Mouse (Mus musculus) monocyte, adult 2 months (primary cell): Measurements from ENCODE around the gene Pik3cd.
A peak's percentile ranks its signal among the peaks of the same experiment; 100 is the strongest.

Source experiments
- DNase-seq, 2 experiments: peaks; one replicate each; pipeline ENCODE4 v3.0.0; 2022; ENCODE audit warnings: low spot score in 2 of 2, low read depth in 1 of 2

The Pik3cd gene

DNA sequence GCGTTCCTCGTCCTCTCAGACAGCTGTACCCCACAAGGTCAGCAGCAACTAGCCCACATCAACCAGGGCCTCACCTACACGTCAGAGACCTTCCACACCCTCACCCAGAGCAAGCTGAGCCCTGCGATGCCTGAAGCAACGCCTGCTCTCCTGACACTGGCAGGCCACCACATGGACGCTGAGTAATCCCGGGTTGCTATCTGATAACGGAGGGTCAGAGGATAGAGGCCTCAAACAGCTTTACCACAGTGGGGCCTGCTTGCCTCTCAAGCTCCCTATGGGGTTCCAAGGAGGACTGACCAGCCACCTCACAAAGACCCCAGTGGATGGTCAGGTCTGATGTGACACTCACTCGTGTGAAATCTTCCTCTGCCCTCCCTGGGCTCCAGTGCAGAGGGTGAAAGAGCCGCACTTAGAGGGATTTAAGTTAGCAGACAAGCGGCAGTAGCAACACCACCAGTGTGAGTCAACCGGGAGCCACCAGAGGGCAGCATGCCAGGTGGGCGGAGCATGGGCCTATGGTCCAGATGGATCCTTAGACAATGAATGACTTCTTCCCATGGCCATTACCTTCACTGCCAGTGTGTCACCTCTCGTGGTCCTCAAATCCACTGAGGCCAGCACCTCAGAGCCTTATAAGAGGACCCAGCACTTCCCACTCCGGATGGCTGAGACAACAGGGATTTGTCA lies 23.4 kb upstream of the Pik3cd start:
- peak; percentile 41 to 51 for DNase-seq

DNA sequence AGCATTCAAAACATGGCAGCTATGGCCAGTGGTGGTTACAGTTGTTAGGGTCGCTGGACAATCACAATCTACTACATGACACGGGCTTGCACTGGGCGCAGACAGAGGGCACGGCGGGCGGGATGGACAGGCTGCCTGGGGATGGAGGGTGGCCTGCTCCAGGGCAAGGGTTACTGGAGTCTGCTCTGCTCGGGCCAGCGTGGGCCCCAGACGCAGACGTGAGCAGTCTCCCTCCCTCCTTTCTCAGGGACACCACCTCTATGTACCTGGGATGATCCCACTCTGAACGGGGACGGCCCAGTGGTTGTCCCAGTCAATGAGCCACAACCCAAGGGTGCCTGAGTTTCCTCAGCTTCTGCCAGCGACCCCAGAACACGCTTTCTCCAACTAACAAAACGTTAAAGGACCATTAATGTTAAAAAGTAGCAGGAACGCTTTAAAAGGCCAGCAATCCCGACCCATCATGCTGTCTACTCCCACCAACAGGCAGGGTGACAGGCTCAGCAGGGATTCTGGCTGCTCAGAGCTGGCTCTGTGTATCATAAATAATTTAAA lies 22.6 kb upstream of the Pik3cd start:
- DNase-seq: no peak

DNA sequence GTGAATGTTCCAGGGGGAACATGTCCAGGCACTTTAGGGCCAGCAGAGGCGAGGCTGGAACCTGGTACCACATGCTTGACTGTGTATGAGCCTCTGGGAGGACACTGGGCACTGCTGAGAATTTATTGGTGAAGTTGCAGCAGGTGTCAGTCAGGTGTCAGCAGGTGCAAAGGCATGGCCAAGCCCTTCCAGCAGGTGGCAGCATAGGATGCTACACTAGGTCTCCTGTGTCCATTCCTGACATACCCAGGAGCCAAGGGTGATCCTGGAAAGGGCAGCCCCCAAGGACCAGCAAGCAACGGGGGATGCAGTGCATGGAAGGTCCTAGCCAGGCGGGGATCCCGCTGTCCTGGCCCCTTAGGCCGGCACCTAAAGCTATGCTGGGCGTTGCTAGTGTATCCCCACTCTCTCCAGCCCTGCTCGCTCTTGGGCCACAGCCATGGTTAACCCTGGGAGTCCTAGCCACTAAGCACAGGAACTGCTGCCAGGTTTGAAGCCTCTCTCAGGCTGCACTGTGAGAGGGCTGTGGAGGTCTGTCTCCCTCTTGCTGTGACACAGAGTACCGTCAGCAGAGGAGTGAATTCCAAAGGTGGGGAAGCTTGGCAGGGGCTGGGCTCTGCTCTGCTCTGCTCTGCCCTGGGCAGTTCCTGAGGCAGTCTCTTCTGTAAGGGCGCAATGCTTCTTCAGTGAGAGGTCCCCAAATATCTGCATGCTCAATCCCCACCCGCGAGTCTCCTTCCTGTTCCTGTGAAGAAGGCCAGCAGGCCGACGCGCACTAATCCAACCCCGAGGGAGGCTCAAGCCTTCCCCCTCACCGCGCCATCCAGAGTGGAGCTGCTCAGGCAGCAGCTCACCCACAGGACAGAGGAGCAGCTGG lies 21.7 kb upstream of the Pik3cd start:
- DNase-seq: no peak

DNA sequence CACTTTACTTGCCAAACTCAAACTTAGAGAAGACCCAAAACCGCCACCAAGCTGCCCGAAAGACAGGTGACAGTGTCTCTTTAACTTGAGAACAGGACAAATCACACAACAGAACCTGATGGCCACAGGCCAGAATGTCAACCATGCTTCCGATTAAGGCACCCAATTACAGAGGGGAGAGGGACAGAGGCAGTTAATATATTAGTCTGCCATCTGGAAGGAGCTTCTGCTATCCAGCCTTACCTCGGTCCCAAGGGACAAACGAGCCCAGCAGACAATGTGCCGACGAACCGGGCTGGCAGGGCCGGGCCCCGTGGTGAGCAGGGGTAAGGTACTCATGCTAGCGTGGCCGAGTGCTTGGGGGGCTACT lies 20.6 kb upstream of the Pik3cd start:
- no peak for DNase-seq

DNA sequence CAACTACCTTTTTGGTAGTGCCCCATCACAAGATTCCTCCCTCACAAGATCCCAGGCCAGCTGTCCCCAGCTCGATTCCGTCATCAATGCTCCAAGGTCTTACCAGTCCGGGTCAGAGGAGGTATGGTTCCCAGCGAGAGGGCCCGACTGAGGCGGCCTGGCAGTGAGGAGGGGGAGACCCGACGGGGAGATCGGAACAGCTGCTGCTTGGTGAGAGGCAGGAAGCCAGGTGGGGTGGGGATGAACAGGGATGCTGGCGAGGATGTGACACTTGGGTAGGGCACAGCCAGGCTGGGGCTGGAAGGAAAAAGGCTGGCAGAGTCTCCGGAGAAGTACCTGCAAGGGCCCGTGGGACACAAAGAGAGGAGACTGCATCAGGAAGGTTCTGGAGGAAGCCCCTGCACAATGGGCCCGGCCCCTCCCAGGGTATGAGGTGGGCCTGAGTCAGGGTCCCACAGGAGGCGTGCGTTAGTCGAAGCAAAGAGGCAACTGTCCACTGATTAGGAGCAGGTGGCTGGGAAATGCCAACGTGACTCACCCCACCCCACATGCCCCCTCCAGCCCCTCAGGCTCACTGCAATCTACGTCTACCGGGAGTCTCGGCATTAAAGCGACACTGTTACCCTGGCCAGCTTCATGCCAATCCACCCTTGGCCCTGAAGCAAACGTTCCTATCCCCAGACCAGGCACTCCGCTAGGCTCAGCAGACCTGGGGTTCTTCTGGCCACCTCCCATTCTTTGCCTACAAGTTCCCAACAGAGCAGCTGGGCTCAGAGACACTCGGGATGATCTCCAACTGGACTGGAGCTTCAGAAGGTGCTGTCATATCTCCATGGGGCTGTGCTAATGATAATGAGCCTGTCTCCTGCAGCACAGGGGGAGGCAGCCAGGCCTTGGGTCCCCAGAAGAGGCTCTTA lies 20.0 kb upstream of the Pik3cd start:
- DNase-seq: no peak

DNA sequence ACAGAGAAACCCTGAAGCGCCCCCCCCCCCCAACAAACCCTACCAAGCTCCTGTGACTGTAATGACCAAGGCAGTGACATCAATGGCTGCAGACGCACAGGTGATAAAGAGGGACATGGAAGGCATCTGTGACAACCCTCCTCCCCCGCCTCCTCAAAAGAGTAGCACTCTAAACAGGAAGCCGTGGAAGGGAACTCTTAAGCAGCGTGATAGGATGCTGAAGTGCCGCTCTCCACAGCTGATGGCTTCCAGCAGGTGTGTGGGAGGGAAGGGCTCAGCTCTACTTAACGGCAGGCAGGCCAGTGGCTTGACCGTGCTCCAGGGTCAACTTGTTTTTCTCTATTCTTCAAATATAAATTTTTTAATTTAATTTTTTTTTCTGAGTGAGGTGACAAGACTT lies 18.8 kb upstream of the Pik3cd start:
- no peak for DNase-seq

DNA sequence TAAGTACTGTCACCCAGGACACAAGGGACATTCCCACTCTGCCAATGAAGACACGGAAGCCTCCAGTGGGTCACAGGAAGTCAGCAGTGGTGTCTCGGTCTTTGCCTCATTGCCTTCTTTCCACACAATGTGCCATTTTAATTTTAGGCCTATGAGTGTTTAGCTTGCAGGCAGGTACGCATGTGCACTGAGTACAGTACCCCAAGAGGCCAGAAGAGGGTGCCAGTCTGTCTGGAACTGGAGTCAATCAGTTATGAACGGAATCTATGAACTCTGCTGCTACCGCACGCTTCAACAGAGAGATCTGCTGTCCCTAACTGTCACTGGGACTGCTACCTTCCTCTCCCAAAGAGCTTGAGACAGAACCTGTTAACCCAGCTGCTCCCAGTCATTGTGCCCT lies 17.3 kb upstream of the Pik3cd start:
- DNase-seq: no peak

DNA sequence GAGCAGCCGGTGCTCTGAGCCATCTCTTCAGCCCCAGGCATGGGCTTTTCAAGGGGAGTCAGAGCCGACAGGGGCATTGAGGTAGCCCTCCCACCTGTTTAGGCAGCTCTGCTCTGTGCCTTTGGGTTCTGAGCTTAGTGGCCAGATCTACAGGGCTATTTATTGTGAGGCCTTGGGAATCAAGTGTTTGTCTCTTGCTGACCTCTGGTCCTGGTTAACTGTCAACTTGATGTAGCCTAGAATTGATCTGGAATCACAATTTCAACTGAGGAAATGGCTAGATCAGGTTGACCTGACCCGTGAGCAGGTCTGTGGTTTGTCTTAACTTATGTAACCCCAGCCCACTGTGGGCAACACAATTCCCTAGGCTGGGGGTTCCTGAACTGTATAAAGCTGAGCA lies 12.2 kb upstream of the Pik3cd start:
- no peak for DNase-seq

DNA sequence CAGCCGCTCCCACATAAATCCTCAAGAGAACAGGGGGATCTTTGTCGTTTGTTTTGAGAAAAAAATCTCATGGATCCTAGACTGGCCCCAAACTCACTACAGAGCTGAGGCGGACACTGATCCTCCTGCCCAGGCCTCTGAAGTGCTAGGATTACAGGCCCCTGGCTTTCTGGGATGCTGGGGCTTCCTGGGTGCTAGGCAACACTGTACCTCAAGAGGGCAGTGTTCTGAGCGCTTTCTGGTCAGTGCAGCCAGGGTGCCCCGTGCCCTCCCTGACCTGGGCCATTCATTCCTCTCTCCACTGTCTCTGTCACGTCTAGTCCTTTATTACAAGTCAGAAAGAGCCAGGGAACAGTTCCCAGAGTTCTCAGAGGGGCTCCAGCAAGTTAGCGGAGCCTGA lies 9.6 kb upstream of the Pik3cd start:
- no peak for DNase-seq

DNA sequence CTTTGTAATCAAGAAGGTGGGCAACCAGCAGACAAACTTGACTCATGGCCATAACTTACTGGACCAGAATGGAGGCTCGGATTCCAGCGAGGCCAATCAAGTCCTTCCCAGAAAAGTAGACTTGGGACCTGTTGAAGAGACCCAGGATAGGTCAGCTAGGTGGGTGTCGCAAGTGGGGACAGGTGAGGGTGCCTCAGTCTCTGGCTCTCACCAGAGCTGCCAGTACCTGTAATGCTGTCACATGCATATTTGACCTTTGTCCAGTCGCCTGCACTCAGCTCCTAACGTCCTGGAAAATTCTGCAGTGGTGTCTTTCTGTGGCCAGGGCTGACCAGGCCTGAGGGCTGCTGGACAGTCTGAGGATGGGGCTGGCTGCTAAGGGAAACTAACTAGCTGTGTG lies 9.1 kb upstream of the Pik3cd start:
- DNase-seq: no peak

DNA sequence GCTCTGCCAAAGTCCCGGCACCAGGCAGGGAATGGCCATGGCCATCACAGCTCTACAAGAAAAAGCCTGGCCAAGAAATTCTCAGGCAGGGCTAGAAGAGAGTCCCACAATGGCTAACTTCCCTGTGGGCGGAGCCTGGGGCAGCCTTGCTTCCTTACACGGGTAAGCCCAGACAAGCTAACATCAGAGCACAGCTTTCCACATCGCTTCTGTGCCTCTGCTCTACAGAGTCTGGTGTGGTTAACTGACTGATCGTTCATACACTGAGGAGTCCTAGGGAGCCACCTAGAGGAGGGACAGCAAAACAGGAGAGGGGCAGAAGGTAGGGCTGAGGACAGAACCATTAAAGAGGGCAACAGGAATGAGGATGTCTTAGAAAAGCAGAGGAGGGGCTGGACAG lies 8.1 kb upstream of the Pik3cd start:
- DNase-seq: peak; percentile 69 to 75

DNA sequence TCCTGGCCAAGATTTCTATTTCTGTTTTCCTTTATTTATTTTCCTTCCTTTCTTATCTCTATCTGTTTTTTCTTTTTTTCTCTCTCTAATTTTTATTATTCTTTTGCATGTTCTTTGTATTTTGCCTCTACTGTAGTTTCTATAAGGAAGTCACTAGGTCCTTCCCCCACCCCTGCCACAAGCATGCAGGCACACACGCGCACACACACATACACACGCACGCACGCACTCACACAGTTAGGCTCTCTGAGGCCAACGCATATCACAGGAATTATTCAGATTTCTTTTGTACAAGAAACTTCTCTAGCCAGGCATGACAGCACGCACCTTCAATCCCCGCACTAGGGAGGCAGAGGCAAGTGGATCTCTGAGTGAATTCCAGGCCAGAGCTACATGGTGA lies 3.6 kb upstream of the Pik3cd start:
- DNase-seq: peak in 1 of 2 experiments; percentile 45

DNA sequence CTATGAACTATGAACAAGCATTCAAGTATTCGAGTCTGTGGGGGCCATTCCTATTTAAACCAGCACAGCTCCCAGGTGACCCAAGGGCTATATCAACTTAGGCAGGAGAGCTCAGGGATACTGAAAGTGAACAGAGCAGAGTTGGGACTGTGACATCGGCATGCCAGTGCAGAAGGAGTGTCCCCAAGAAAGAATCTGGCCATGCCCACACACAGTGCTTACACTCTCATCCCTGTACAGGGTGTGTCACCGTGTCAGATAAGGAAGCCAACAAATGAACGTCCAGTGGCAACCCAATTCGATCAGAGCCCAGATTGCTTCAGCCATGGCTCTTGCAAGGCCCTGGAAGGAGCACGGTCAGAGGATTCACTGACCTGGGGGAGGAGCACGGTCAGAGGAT lies 2.9 kb upstream of the Pik3cd start:
- DNase-seq: no peak

DNA sequence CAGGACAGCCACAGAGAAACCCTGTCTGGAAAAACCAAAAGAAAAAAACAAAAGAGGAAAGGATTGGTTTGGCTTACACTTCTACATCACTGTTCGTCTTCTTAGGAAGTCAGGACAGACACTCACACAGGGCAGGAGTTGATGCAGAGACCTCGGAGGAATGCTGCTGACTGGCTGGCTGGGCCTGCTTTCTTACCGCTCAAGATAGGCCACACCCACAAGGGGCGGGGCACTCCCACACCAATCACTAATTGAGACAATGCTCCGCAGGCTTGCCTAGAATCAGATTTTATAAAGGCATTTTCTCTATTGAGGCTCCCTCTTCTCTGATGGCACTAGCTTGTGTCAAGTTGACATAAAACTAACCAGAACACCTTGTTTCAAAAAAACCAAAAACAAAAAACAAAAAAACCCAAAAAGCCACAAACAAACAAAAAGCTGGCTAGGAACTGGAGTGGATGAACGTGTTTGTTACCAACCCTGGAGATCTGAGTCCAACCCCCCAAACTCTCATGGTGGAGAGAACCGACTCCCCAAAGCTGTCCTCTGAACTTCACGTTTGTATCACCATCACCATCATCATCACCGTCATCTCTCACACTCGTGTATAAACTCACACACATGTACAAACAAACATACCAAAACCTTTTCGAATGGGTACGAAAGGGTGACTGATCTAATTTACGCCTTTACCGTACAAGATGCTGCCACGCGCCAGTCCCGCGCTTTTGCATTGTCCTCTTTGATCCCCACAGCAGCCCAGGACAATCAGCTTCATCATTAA lies 753 bp downstream of the Pik3cd start:
- peak in 1 of 2 experiments; percentile 56 for DNase-seq

DNA sequence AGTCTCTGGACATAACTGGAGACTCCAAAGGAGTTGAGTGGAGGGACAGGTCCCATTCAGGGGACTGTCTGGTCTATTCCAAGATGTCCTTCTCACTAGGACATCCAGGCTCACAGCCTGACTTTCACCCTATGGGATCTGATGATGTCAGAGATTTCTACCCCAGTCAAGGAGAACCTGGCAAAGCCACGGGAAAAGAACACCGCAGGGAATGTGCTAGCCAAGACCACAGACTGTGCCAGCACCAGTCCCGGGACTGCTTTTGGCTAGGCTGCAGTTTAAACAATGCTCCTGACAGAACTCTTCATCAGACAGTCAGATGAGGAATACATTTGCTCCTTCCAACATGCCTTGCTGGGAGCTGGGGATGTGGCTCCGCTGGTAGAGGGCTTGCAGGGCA lies 2.4 kb downstream of the Pik3cd start:
- DNase-seq: no peak

DNA sequence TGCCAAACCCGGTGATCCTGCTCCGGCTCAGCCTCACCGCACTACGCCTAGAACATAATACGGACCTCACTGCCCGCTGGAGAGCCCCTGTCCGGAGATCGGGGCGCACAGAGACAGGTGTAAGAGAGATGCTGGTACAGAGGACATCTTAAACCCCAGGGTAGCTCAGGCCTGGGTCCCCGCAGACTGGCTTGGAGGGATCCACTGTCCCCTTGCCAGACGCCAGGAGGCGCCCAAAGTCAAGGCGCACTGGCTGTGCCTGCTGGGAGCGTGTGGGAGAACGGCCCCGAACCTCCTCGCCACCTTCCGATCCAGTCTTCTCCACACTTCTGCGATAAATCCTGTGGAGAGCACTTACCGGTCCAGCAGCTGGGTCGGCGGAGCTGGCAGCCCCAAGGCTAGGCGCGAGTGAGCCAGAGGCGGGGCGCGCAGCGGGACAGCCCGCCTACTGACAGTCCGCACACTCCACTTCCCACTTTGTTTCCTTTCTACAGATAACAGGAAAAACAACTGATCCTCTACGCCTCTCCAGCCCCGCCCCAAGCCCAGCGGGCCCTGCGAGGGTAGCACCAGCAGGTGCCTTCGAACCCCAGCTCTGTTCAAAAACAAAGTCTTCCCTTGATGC lies 4.1 kb downstream of the Pik3cd start:
- DNase-seq: peak in 1 of 2 experiments; percentile 47

DNA sequence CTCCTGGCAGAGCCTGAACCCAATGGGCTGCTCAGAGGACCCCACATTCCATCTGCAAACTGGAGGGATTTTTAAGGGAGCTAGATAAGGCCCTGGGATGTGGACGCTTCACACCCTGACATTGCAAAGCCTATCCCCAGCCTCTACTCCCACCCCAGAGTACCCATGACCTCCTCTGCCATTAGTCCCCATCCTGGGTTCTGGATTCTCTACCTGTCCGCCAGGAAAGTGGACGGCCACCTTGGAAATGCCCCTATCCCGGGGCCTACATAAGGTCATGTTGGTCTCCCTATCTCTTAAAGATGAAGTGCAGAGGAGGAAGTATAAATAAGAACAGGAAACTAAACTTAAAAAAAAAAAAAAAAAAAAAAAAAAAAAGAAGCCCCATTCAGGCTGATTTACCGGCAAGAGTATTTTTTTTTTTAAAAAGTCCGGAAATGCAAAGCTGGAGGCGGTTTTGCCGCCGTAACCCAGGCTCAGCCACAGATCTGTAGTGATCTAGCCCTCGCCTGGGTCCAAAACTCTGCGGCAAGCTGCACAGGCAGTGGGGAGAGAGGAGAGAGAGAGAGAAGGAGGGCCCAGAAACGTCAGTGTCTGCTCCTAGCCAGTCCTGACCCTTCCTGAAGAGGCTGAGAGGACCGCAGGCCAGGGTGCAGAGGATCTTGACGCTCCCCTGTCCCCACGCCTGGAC lies 4.7 kb downstream of the Pik3cd start:
- DNase-seq: peak in 1 of 2 experiments; percentile 21

DNA sequence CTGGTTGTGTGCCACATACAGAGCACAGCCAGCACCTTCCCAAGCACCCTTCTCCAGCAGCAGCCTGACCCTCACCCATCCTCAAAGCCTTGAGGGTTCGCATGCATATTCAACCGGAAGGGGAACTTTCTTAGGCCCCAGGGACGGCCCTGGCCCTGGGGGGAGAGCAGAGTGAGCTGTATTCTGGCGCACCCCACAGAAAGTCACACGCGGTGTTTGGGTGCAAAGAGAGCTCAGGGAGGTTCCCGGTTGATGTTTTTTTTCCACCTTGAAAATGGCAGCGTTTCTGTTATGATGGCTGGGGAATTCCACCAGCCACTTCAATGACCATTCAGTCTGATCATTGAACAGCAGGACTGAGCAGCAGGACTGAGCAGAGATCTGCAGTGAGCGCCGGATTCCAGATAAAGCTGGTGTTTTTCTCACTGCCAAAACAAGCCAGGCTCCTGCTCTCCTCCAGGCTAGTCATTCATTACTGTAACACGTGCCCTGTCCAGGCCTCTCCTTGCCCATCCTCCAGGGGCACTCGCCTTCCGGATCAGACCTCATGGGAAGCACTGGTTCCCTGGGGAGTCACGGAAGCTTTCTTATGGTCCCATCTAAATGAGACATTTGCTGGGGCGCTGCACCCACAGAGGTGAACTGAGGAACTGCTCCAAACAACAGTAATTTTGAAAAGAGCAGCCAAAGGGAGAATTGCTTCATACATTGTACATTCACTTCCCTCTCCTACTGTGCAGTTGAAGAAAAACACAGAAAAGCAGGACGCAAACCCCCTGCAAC lies 6.0 kb downstream of the Pik3cd start:
- peak in 1 of 2 experiments; percentile 41 for DNase-seq

DNA sequence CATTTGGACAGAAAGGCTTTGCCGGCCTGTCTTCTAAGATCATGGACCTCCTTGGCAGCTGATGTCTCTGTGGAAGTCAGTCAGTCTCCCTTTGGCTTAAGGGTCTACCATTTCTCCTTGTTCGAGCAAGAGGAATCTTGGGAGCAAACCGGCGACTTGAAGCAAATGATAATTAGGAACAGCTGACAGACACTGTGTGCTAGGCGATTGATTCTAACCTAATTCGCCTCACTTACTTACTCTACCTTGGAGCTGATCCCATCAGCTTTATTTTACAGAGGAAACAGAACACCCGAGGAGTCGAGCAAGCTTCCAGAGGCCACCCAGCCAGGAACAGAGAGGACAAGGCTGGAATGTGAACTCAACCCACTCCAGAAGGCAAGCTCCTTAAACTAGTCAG lies 11.0 kb downstream of the Pik3cd start:
- DNase-seq: no peak
